ENCODE assay signal across 7 mouse cellular contexts in genomic region chr5:115237803-115238728, GRCm38 (mm10). TPM values are rescaled to one million over a fixed set of nuclear protein-coding genes. Genes with fewer than 3 reads are reported as not detected.
DNase-seq lines count a peak whose midpoint lies in the region; ATAC-seq lines count a peak whose summit lies in the region.

No protein-coding gene starts in this region.

- H3K27ac ChIP-seq in embryonic facial prominence, embryonic 10.5 days (replicated peaks), result peak overlapping the region; percentile 84
- 0 out of 2 replicates have a peak overlapping the region, but pooled peaks have one; percentile 18 for H3K27ac ChIP-seq in limb, embryonic 11.5 days (replicated peaks; ENCODE audit: low read depth, low read length)
- H3K27ac ChIP-seq in midbrain, embryonic 14.5 days (replicated peaks; ENCODE audit: low read depth, low read length), result peak overlapping the region; percentile 60; the same call in 1 of the 2 replicates

- DNase-seq in adrenal gland, postnatal 10 days, result peak; percentile 97
- peak; percentile 92 for DNase-seq in embryonic facial prominence, embryonic 10.5 days (ENCODE audit: low spot score)
- peak; percentile 99 for DNase-seq in heart, adult 11 months
- peak; percentile 96 for DNase-seq in kidney, adult 18-20 months
- DNase-seq in limb, embryonic 11.5 days (ENCODE audit: low spot score), result peak; percentile 93
- peak; percentile 96 for DNase-seq in midbrain, embryonic 14.5 days
- peak; percentile 86 to 94 for DNase-seq in spleen, adult 18-20 months

- peaks cover 22% of the 10 kb centered on the region for H3K4me1 ChIP-seq in embryonic facial prominence, embryonic 10.5 days
- H3K4me1 ChIP-seq in limb, embryonic 11.5 days (ENCODE audit: control insufficient read depth, insufficient read depth, low read length), result peaks cover 10% of the 10 kb centered on the region
- peaks cover 8% of the 10 kb centered on the region for H3K4me1 ChIP-seq in midbrain, embryonic 14.5 days (ENCODE audit: control insufficient read depth, insufficient read depth, low read length)

- peaks cover 35% of the 10 kb centered on the region for H3K36me3 ChIP-seq in embryonic facial prominence, embryonic 10.5 days (replicated peaks)
- peaks cover 18% of the 10 kb centered on the region for H3K36me3 ChIP-seq in limb, embryonic 11.5 days (ENCODE audit: control insufficient read depth, insufficient read depth, low read length)
- H3K36me3 ChIP-seq in midbrain, embryonic 14.5 days (ENCODE audit: control insufficient read depth, insufficient read depth, low read length), result peaks cover 36% of the 10 kb centered on the region

- H3K4me2 ChIP-seq in limb, embryonic 11.5 days (ENCODE audit: low read depth, severe bottlenecking), result peak overlapping the region; percentile 84
- H3K4me2 ChIP-seq in midbrain, embryonic 14.5 days (ENCODE audit: low read length), result peak overlapping the region; percentile 88

- H3K4me3 ChIP-seq in embryonic facial prominence, embryonic 10.5 days, result peak overlapping the region; percentile 96
- peak overlapping the region; percentile 94 for H3K4me3 ChIP-seq in limb, embryonic 11.5 days (ENCODE audit: low read depth, low read length)
- peak overlapping the region; percentile 80 for H3K4me3 ChIP-seq in midbrain, embryonic 14.5 days (replicated peaks; ENCODE audit: low read depth, low read length)

- ATAC-seq in limb, embryonic 11.5 days (ENCODE audit: insufficient number of reproducible peaks, low FRiP score, low TSS enrichment, low read depth), result peak; percentile 69; the same call in 1 of the 2 replicates
- peak; percentile 84 for ATAC-seq in midbrain, embryonic 14.5 days (ENCODE audit: low FRiP score, low TSS enrichment)

- under 1% methylated on average over 88 of the region's 88 CpGs for WGBS in embryonic facial prominence, embryonic 10.5 days
- WGBS in limb, embryonic 11.5 days, result under 1% methylated on average over 88 of the region's 88 CpGs
- under 1% methylated on average over 88 of the region's 88 CpGs for WGBS in midbrain, embryonic 14.5 days

- H3K27me3 ChIP-seq in embryonic facial prominence, embryonic 10.5 days (replicated peaks; ENCODE audit: low read depth, poor library complexity, severe bottlenecking), result peaks cover 27% of the 10 kb centered on the region
- 0 out of 2 replicates have a peak, but pooled peaks cover 3% of the 10 kb centered on the region for H3K27me3 ChIP-seq in limb, embryonic 11.5 days (ENCODE audit: control insufficient read depth, insufficient read depth, low read length)
- H3K27me3 ChIP-seq in midbrain, embryonic 14.5 days (ENCODE audit: control insufficient read depth, insufficient read depth, low read length), result peaks cover 10% of the 10 kb centered on the region

- peak overlapping the region; percentile 74 for H3K9ac ChIP-seq in limb, embryonic 11.5 days (ENCODE audit: low read length)
- peak overlapping the region; percentile 75 for H3K9ac ChIP-seq in midbrain, embryonic 14.5 days (replicated peaks; ENCODE audit: low read length)

- no peaks in the 10 kb centered on the region for H3K9me3 ChIP-seq in embryonic facial prominence, embryonic 10.5 days
- no peaks in the 10 kb centered on the region for H3K9me3 ChIP-seq in limb, embryonic 11.5 days (ENCODE audit: control insufficient read depth, low read length)
- H3K9me3 ChIP-seq in midbrain, embryonic 14.5 days (ENCODE audit: control insufficient read depth, low read length), result no peaks in the 10 kb centered on the region

RNA-seq across cellular contexts. Expression of gene Pop5, which starts 2.4 kb away (rescaled TPM):
- total RNA-seq in adrenal gland, postnatal 10 days (2021), result 10 to 100 TPM; 86.6 to 97.6 TPM
- 114 and 122 TPM in 2 replicates for polyA plus RNA-seq in embryonic facial prominence, embryonic 10.5 days (2016; fragmentation: Nextera tagmentation; extraction: Ambion mirVana)
- polyA plus RNA-seq in limb, embryonic 11.5 days (2014; fragmentation: Nextera tagmentation; extraction: Ambion mirVana), result 118 and 123 TPM in 2 replicates
- polyA plus RNA-seq in midbrain, embryonic 14.5 days (2014; fragmentation: Nextera tagmentation; extraction: Ambion mirVana), result 95.6 and 106 TPM in 2 replicates

RNA-seq across cellular contexts. Expression of gene Rnf10, which starts 34.6 kb away (rescaled TPM):
- 100 to 1,000 TPM; 228 to 254 TPM for total RNA-seq in adrenal gland, postnatal 10 days (2021)
- 129 and 138 TPM in 2 replicates for polyA plus RNA-seq in embryonic facial prominence, embryonic 10.5 days (2016; fragmentation: Nextera tagmentation; extraction: Ambion mirVana)
- 77.5 and 105 TPM in 2 replicates for polyA plus RNA-seq in limb, embryonic 11.5 days (2014; fragmentation: Nextera tagmentation; extraction: Ambion mirVana)
- polyA plus RNA-seq in midbrain, embryonic 14.5 days (2014; fragmentation: Nextera tagmentation; extraction: Ambion mirVana), result 96.5 and 122 TPM in 2 replicates

RNA-seq across cellular contexts. Expression of gene Coq5, which starts 41.4 kb away (rescaled TPM):
- total RNA-seq in adrenal gland, postnatal 10 days (2021), result 100 to 1,000 TPM in 1 of 2 experiments, 10 to 100 TPM in 1; 90.7 to 114 TPM
- 52.2 and 55.9 TPM in 2 replicates for polyA plus RNA-seq in embryonic facial prominence, embryonic 10.5 days (2016; fragmentation: Nextera tagmentation; extraction: Ambion mirVana)
- polyA plus RNA-seq in limb, embryonic 11.5 days (2014; fragmentation: Nextera tagmentation; extraction: Ambion mirVana), result 51.4 and 54.6 TPM in 2 replicates
- 49.6 and 50.0 TPM in 2 replicates for polyA plus RNA-seq in midbrain, embryonic 14.5 days (2014; fragmentation: Nextera tagmentation; extraction: Ambion mirVana)

RNA-seq across cellular contexts. Expression of gene Cabp1, which starts 43.9 kb away (rescaled TPM):
- 1 to 10 TPM; 4.1 to 4.4 TPM for total RNA-seq in adrenal gland, postnatal 10 days (2021)
- polyA plus RNA-seq in embryonic facial prominence, embryonic 10.5 days (2016; fragmentation: Nextera tagmentation; extraction: Ambion mirVana), result 1.3 and 1.4 TPM in 2 replicates
- polyA plus RNA-seq in limb, embryonic 11.5 days (2014; fragmentation: Nextera tagmentation; extraction: Ambion mirVana), result 1.2 and 1.9 TPM in 2 replicates
- polyA plus RNA-seq in midbrain, embryonic 14.5 days (2014; fragmentation: Nextera tagmentation; extraction: Ambion mirVana), result 6.6 and 6.9 TPM in 2 replicates

Comparison
In these comparisons a context has a peak if more than half of its experiments do, and no peak if none do; other contexts are left out.
1. Peak in every context shown above with its lines: DNase-seq, ATAC-seq, H3K4me3 ChIP-seq and H3K27ac ChIP-seq.
2. H3K27ac ChIP-seq: peak in every context shown above with its lines; median percentile 84 in embryonic facial prominence, embryonic 10.5 days; 60 in midbrain, embryonic 14.5 days; 18 in limb, embryonic 11.5 days.